Mouse (Mus musculus): ENCODE data around the gene Kcnk18.

DNA sequence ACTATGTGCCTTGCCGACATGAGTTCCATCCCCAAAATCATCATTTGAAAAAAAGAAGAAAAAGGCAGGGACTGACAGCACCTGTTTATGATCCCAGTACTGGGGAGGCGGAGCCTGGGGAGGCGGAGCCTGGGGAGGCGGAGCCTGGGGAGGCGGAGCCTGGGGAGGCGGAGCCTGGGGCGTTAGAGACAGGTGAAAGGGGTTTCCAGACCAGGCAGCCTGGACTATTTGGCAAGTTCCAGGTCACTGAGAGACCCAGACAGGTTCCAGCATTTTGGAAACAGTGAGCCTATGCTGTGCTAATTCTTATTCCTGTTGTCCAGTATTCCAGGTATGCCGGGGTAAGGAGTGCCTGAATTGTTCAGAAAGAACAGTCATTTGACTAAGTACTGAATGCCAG, at the start of gene Kcnk18:
- TF ChIP-seq CTCF (IDR thresholded peaks at IDR 0.05; ENCODE audit: low read depth) (no peak), EP300 (IDR thresholded peaks at IDR 0.05; ENCODE audit: low read depth) (no peak)
